Mouse (Mus musculus) myocyte (in vitro differentiated cells): Measurements from ENCODE around the gene Lrtm2.

Experiments
- CEBPB ChIP-seq: IDR thresholded peaks from 2 replicates; pipeline ENCODE4 v1.6.1; 2011; ENCODE audit warnings: mild to moderate bottlenecking, moderate library complexity; ENCODE audit not compliant: poor library complexity, insufficient read depth, severe bottlenecking
- MAX ChIP-seq: IDR thresholded peaks from one replicate; pipeline ENCODE4 v1.6.1; 2011; ENCODE audit warnings: low read depth, mild to moderate bottlenecking, control low read depth
- POLR2A ChIP-seq: IDR thresholded peaks from one replicate; pipeline ENCODE4 v1.6.1; 2011; ENCODE audit warnings: low read depth, mild to moderate bottlenecking, control low read depth, moderate library complexity; ENCODE audit not compliant: insufficient read length
- TCF12 ChIP-seq: IDR thresholded peaks from one replicate; pipeline ENCODE4 v1.6.1; 2011; ENCODE audit warnings: mild to moderate bottlenecking, control low read depth; ENCODE audit not compliant: poor library complexity, insufficient read depth, severe bottlenecking

- TF ChIP-seq CEBPB, result no peak
- TF ChIP-seq TCF12, result no peak
- no peak for TF ChIP-seq MAX
- TF ChIP-seq POLR2A, result no peak
These were observed 21.9 kb upstream of the Lrtm2 start for GRCm38 (mm10) chr6:119352501-119352900.
